In genomic region chr9:119972582-119972981, GRCm38 (mm10) we compare ENCODE assay signal across 14 mouse cellular contexts. TPM values are rescaled to one million over a fixed set of nuclear protein-coding genes. Genes with fewer than 3 reads are reported as not detected.
A peak's percentile ranks its signal among the peaks of the same experiment; 100 is the strongest.
DNase-seq lines count a peak whose midpoint lies in the region; ATAC-seq and TF ChIP-seq lines count a peak whose summit lies in the region.
"Had no signal": no experiment of that assay in that cellular context is flagged by ENCODE, and none has a peak within 500 bp of the region (broad histone marks: within the 10 kb centered on the region; RNA-seq: fewer than 3 reads in every experiment).

No protein-coding gene starts in this region.

- H3K27me3 ChIP-seq in hindbrain, postnatal 0 days (ENCODE audit: insufficient read depth, low read length): no peaks in the 10 kb centered on the region
- no peaks in the 10 kb centered on the region for H3K27me3 ChIP-seq in hindbrain, embryonic 10.5 days (ENCODE audit: insufficient read depth, poor library complexity, severe bottlenecking)
- H3K27me3 ChIP-seq: forebrain, embryonic 12.5 days; intestine, embryonic 15.5 days; neural tube, embryonic 15.5 days had no signal

- no peak overlapping the region for H3K4me3 ChIP-seq in hindbrain, postnatal 0 days (ENCODE audit: low read length)
- H3K4me3 ChIP-seq in hindbrain, embryonic 10.5 days: no peak overlapping the region
- H3K4me3 ChIP-seq: forebrain, embryonic 12.5 days; intestine, embryonic 15.5 days; neural tube, embryonic 15.5 days had no signal

- TF ChIP-seq CTCF in hindbrain, postnatal 0 days (IDR thresholded peaks at IDR 0.05; ENCODE audit: low read depth): no peak

- H3K9ac ChIP-seq in hindbrain, postnatal 0 days (replicated peaks; ENCODE audit: low read length): no peak overlapping the region
- H3K9ac ChIP-seq: forebrain, embryonic 12.5 days; intestine, embryonic 15.5 days; neural tube, embryonic 15.5 days had no signal

- H3K9me3 ChIP-seq in hindbrain, postnatal 0 days (ENCODE audit: low read length): no peaks in the 10 kb centered on the region
- H3K9me3 ChIP-seq in hindbrain, embryonic 10.5 days: no peaks in the 10 kb centered on the region
- H3K9me3 ChIP-seq: forebrain, embryonic 12.5 days; intestine, embryonic 15.5 days; neural tube, embryonic 15.5 days had no signal

- DNase-seq in adrenal gland, postnatal 10 days: peak; percentile 49
- no peak for DNase-seq in adrenal gland, postnatal 4 days (ENCODE audit: low spot score in 2 of 2)
- DNase-seq in hindbrain, postnatal 0 days (ENCODE audit: low spot score): peak; percentile 53
- no peak for DNase-seq in hindbrain, embryonic 10.5 days (ENCODE audit: low spot score)
- peak; percentile 75 for DNase-seq in brain, adult 2 months (ENCODE audit: low read depth, low spot score)
- DNase-seq in cerebellum, postnatal 36 days: peak; percentile 60
- no peak for DNase-seq in spleen, postnatal 14 days (ENCODE audit: low spot score in 2 of 2)
- DNase-seq: right cerebral cortex, postnatal 25 days had no signal

- peaks cover 18% of the 10 kb centered on the region; the same call in 1 of the 2 replicates for H3K4me1 ChIP-seq in hindbrain, postnatal 0 days (ENCODE audit: insufficient read depth, low read length)
- peaks cover 28% of the 10 kb centered on the region for H3K4me1 ChIP-seq in hindbrain, embryonic 10.5 days (replicated peaks)

- peak; percentile 19; the same call in 1 of the 2 replicates for ATAC-seq in hindbrain, postnatal 0 days
- ATAC-seq in frontal cortex, adult (ENCODE audit: low TSS enrichment): no peak
- ATAC-seq: intestine, embryonic 15.5 days; midbrain, embryonic 16.5 days had no signal

- peak overlapping the region; percentile 23; the same call in 1 of the 2 replicates for H3K4me2 ChIP-seq in hindbrain, postnatal 0 days (ENCODE audit: low read depth, low read length)
- H3K4me2 ChIP-seq: forebrain, embryonic 12.5 days; intestine, embryonic 15.5 days; liver, embryonic 11.5 days; neural tube, embryonic 15.5 days had no signal

- WGBS in hindbrain, postnatal 0 days: 51% methylated on average over 12 of the region's 12 CpGs
- 90% methylated on average over 12 of the region's 12 CpGs for WGBS in hindbrain, embryonic 10.5 days

- H3K36me3 ChIP-seq in hindbrain, postnatal 0 days (ENCODE audit: insufficient read depth, low read length): 0 out of 2 replicates have a peak, but pooled peaks cover 5% of the 10 kb centered on the region
- H3K36me3 ChIP-seq in hindbrain, embryonic 10.5 days: peaks cover 40% of the 10 kb centered on the region
- H3K36me3 ChIP-seq: neural tube, embryonic 15.5 days had no signal

- peak overlapping the region; percentile 45; the same call in 1 of the 2 replicates for H3K27ac ChIP-seq in hindbrain, postnatal 0 days
- no peak overlapping the region for H3K27ac ChIP-seq in hindbrain, embryonic 10.5 days
- H3K27ac ChIP-seq: forebrain, embryonic 12.5 days; intestine, embryonic 15.5 days; neural tube, embryonic 15.5 days had no signal

RNA-seq across cellular contexts. Expression of gene Csrnp1, which starts 11.9 kb away (rescaled TPM):
- 10 to 100 TPM; 11.9 to 24.0 TPM for total RNA-seq in adrenal gland, postnatal 10 days (2021)
- total RNA-seq in adrenal gland, postnatal 4 days (2021): 10 to 100 TPM; 18.0 to 18.1 TPM
- 4.5 and 17.4 TPM in 2 replicates for total RNA-seq in hindbrain, postnatal 0 days (2014; rRNA removed)
- 2.7 and 3.1 TPM in 2 replicates for polyA plus RNA-seq in hindbrain, postnatal 0 days (2015; fragmentation: Nextera tagmentation; extraction: Ambion mirVana)
- 3.5 and 4.6 TPM in 2 replicates for polyA plus RNA-seq in hindbrain, embryonic 10.5 days (2016; fragmentation: Nextera tagmentation; extraction: Ambion mirVana)

RNA-seq across cellular contexts. Expression of gene Ttc21a, which starts 35.2 kb away (rescaled TPM):
- under 1 TPM; 0.21 to 0.33 TPM for total RNA-seq in adrenal gland, postnatal 10 days (2021)
- under 1 TPM; 0.34 TPM for total RNA-seq in adrenal gland, postnatal 4 days (2021)
- 4.7 and 4.9 TPM in 2 replicates for total RNA-seq in hindbrain, postnatal 0 days (2014; rRNA removed)
- 0.90 and 1.1 TPM in 2 replicates for polyA plus RNA-seq in hindbrain, postnatal 0 days (2015; fragmentation: Nextera tagmentation; extraction: Ambion mirVana)
- polyA plus RNA-seq in hindbrain, embryonic 10.5 days (2016; fragmentation: Nextera tagmentation; extraction: Ambion mirVana): 0.71 and 1.4 TPM in 2 replicates

RNA-seq across cellular contexts. Expression of gene Gorasp1, which starts 35.2 kb away (rescaled TPM):
- 10 to 100 TPM; 18.9 to 25.7 TPM for total RNA-seq in adrenal gland, postnatal 10 days (2021)
- 10 to 100 TPM; 26.9 to 27.1 TPM for total RNA-seq in adrenal gland, postnatal 4 days (2021)
- 28.1 and 48.4 TPM in 2 replicates for total RNA-seq in hindbrain, postnatal 0 days (2014; rRNA removed)
- polyA plus RNA-seq in hindbrain, postnatal 0 days (2015; fragmentation: Nextera tagmentation; extraction: Ambion mirVana): 20.9 and 21.1 TPM in 2 replicates
- 27.8 and 29.6 TPM in 2 replicates for polyA plus RNA-seq in hindbrain, embryonic 10.5 days (2016; fragmentation: Nextera tagmentation; extraction: Ambion mirVana)

RNA-seq across cellular contexts. Expression of gene Xirp1, which starts 50.8 kb away (rescaled TPM):
- 1 to 10 TPM; 3.1 to 7.4 TPM for total RNA-seq in adrenal gland, postnatal 10 days (2021)
- 1 to 10 TPM; 2.2 to 5.6 TPM for total RNA-seq in adrenal gland, postnatal 4 days (2021)
- total RNA-seq in hindbrain, postnatal 0 days (2014; rRNA removed): 0.05 and 0.29 TPM in 2 replicates
- polyA plus RNA-seq in hindbrain, postnatal 0 days (2015; fragmentation: Nextera tagmentation; extraction: Ambion mirVana): 0.19 TPM in 1 of 2 replicates, not detected in the other
- polyA plus RNA-seq in hindbrain, embryonic 10.5 days (2016; fragmentation: Nextera tagmentation; extraction: Ambion mirVana): 0.05 and 0.44 TPM in 2 replicates
- polyA plus RNA-seq: midbrain, embryonic 16.5 days had no signal

Comparison
In these comparisons a context has a peak if more than half of its experiments do, and no peak if none do; other contexts are left out.
1. DNase-seq: peak in adrenal gland, postnatal 10 days (single experiment), hindbrain, postnatal 0 days (single experiment), brain, adult 2 months (single experiment) and cerebellum, postnatal 36 days (2 of 2); none in adrenal gland, postnatal 4 days (0 of 2), hindbrain, embryonic 10.5 days (single experiment) and spleen, postnatal 14 days (0 of 2).